Mouse (Mus musculus): ENCODE data around the gene Tut1. TPM values are rescaled to one million over a fixed set of nuclear protein-coding genes. Genes with fewer than 3 reads are reported as not detected.
"Not testable (repeated sequence)": the region's sequence is repeated elsewhere in the genome, so short reads cannot be mapped to it uniquely, and the experiment has no call there.

The Tut1 gene
- polyA plus RNA-seq, 1 experiment from 2014 or later = 16.3 TPM

- Histone ChIP-seq H3K36me3 (no peaks in the 10 kb centered on the region), H3K27ac (replicated peaks) (peak overlapping the region; percentile 93; the same call in 1 of the 2 replicates), H3K9ac (peak overlapping the region; percentile 90), H3K4me3 (no peak overlapping the region), H3K4me1 (peaks cover 86% of the 10 kb centered on the region), H3K9me3 (no peaks in the 10 kb centered on the region), H3K27me3 (replicated peaks) (no peaks in the 10 kb centered on the region), H3K4me2 (peak overlapping the region; percentile 71; the same call in 1 of the 2 replicates)
- 59% methylated on average over 2 of the region's 2 CpGs for WGBS
- no peak for ATAC-seq (ENCODE audit: extremely low read depth, insufficient number of reproducible peaks, low FRiP score, low TSS enrichment)
These were observed 39.9 kb downstream of the Tut1 start for GRCm38 (mm10) chr19:8993625-8993912.

- WGBS = 62% methylated on average over 10 of the region's 10 CpGs
- Histone ChIP-seq H3K36me3 (peaks cover 11% of the 10 kb centered on the region), H3K9ac (peak overlapping the region; percentile 38; the same call in 1 of the 2 replicates), H3K27me3 (replicated peaks) (no peaks in the 10 kb centered on the region), H3K4me2 (no peak overlapping the region), H3K27ac (replicated peaks) (no peak overlapping the region), H3K4me3 (no peak overlapping the region), H3K4me1 (peaks cover 89% of the 10 kb centered on the region), H3K9me3 (no peaks in the 10 kb centered on the region)
- no peak for ATAC-seq (ENCODE audit: extremely low read depth, insufficient number of reproducible peaks, low FRiP score, low TSS enrichment)
These were observed 41.4 kb downstream of the Tut1 start for GRCm38 (mm10) chr19:8994813-8995607.

- Histone ChIP-seq H3K4me2 (no peak overlapping the region), H3K9me3 (no peaks in the 10 kb centered on the region), H3K4me3 (no peak overlapping the region), H3K27ac (replicated peaks) (peak overlapping the region; percentile 78; the same call in 1 of the 2 replicates), H3K9ac (no peak overlapping the region), H3K4me1 (peaks cover 76% of the 10 kb centered on the region), H3K27me3 (replicated peaks) (no peaks in the 10 kb centered on the region), H3K36me3 (peaks cover 27% of the 10 kb centered on the region)
- WGBS = 91% methylated on average over 6 of the region's 6 CpGs
- ATAC-seq (ENCODE audit: extremely low read depth, insufficient number of reproducible peaks, low FRiP score, low TSS enrichment) = no peak
These were observed 43.0 kb downstream of the Tut1 start for GRCm38 (mm10) chr19:8996601-8997000.

- H3K4me1 ChIP-seq = peaks cover 67% of the 10 kb centered on the region
- no peaks in the 10 kb centered on the region for H3K9me3 ChIP-seq
- peak overlapping the region; percentile 78 for H3K27ac ChIP-seq (replicated peaks)
- 33% methylated on average over 4 of the region's 4 CpGs for WGBS
- 0 out of 2 replicates have a peak overlapping the region, but pooled peaks have one; percentile 2 for H3K4me3 ChIP-seq
- peaks cover 36% of the 10 kb centered on the region for H3K36me3 ChIP-seq
- H3K4me2 ChIP-seq = peak overlapping the region; percentile 29
- H3K27me3 ChIP-seq (replicated peaks) = no peaks in the 10 kb centered on the region
- ATAC-seq (ENCODE audit: extremely low read depth, insufficient number of reproducible peaks, low FRiP score, low TSS enrichment) = peak; percentile 64
- peak overlapping the region; percentile 33 for H3K9ac ChIP-seq
These were observed 43.9 kb downstream of the Tut1 start for GRCm38 (mm10) chr19:8997546-8997945.

- no peaks in the 10 kb centered on the region for H3K9me3 ChIP-seq
- peak overlapping the region; percentile 78; the same call in 1 of the 2 replicates for H3K27ac ChIP-seq (replicated peaks)
- 86% methylated on average over 6 of the region's 6 CpGs for WGBS
- H3K27me3 ChIP-seq (replicated peaks) = no peaks in the 10 kb centered on the region
- H3K4me1 ChIP-seq = peaks cover 57% of the 10 kb centered on the region
- ATAC-seq (ENCODE audit: extremely low read depth, insufficient number of reproducible peaks, low FRiP score, low TSS enrichment) = no peak
- peaks cover 46% of the 10 kb centered on the region for H3K36me3 ChIP-seq
- H3K4me3 ChIP-seq = no peak overlapping the region
- peak overlapping the region; percentile 33; the same call in 1 of the 2 replicates for H3K9ac ChIP-seq
- no peak overlapping the region for H3K4me2 ChIP-seq
These were observed 44.9 kb downstream of the Tut1 start for GRCm38 (mm10) chr19:8998546-8998945.

DNA sequence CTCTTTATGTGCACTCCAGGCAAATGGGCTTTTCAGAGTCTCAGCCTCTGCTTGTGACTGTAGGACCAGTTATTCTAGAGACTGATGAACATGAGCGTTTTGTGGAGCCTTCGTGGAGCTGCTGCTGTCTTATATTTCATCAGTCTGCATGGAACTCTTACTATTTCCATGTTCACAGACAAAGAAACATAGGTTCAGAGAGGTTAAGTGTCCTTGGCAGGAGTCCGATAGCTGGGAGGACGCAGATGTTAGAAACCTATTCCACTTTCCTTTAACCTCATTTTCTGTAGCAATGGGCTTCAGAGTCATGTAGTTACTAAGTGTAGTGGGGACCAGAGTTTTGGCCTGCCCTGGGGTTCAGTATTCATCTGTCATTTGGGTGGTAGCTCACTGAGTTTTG is 45.6 kb downstream of the Tut1 start:
- H3K4me2 ChIP-seq = no peak overlapping the region
- no peaks in the 10 kb centered on the region for H3K27me3 ChIP-seq (replicated peaks)
- H3K27ac ChIP-seq (replicated peaks) = no peak overlapping the region
- no peak overlapping the region for H3K9ac ChIP-seq
- peaks cover 53% of the 10 kb centered on the region for H3K36me3 ChIP-seq
- no peak overlapping the region for H3K4me3 ChIP-seq
- peaks cover 50% of the 10 kb centered on the region for H3K4me1 ChIP-seq
- no peak for ATAC-seq (ENCODE audit: extremely low read depth, insufficient number of reproducible peaks, low FRiP score, low TSS enrichment)
- WGBS = 77% methylated on average over 4 of the region's 4 CpGs
- H3K9me3 ChIP-seq = no peaks in the 10 kb centered on the region

- WGBS = 86% methylated on average over 2 of the region's 2 CpGs
- H3K27me3 ChIP-seq (replicated peaks); H3K4me3 ChIP-seq; H3K27ac ChIP-seq (replicated peaks); H3K4me1 ChIP-seq; ATAC-seq (ENCODE audit: extremely low read depth, insufficient number of reproducible peaks, low FRiP score, low TSS enrichment); H3K9me3 ChIP-seq; H3K9ac ChIP-seq; H3K4me2 ChIP-seq: not testable (repeated sequence)
- H3K36me3 ChIP-seq = peaks cover 73% of the 10 kb centered on the region
These were observed 53.3 kb downstream of the Tut1 start for GRCm38 (mm10) chr19:9006915-9007314.

Other genes starting within 250 kb of the Tut1 start
- 72.8 and 74.8 TPM in 2 replicates for gene Slc3a2, start 230.5 kb upstream of the Tut1 start, polyA plus RNA-seq (2015; fragmentation: Nextera tagmentation; extraction: Ambion mirVana)
- gene Wdr74, start 218.0 kb upstream of the Tut1 start, polyA plus RNA-seq (2015; fragmentation: Nextera tagmentation; extraction: Ambion mirVana) = 54.1 and 60.0 TPM in 2 replicates
- gene 1700092M07Rik, start 213.1 kb upstream of the Tut1 start, polyA plus RNA-seq (2015; fragmentation: Nextera tagmentation; extraction: Ambion mirVana) = 1.3 and 1.4 TPM in 2 replicates
- 81.1 and 87.5 TPM in 2 replicates for gene Stx5a, start 212.4 kb upstream of the Tut1 start, polyA plus RNA-seq (2015; fragmentation: Nextera tagmentation; extraction: Ambion mirVana)
- gene Nxf1, start 196.8 kb upstream of the Tut1 start, polyA plus RNA-seq (2015; fragmentation: Nextera tagmentation; extraction: Ambion mirVana) = 123 and 124 TPM in 2 replicates
- 154 and 167 TPM in 2 replicates for gene Tmem223, start 182.9 kb upstream of the Tut1 start, polyA plus RNA-seq (2015; fragmentation: Nextera tagmentation; extraction: Ambion mirVana)
- gene Tmem179b, start 179.4 kb upstream of the Tut1 start, polyA plus RNA-seq (2015; fragmentation: Nextera tagmentation; extraction: Ambion mirVana) = 54.5 and 60.7 TPM in 2 replicates
- gene Taf6l, start 167.4 kb upstream of the Tut1 start, polyA plus RNA-seq (2015; fragmentation: Nextera tagmentation; extraction: Ambion mirVana) = 18.2 and 19.6 TPM in 2 replicates
- gene Polr2g, start 155.3 kb upstream of the Tut1 start, polyA plus RNA-seq (2015; fragmentation: Nextera tagmentation; extraction: Ambion mirVana) = 129 and 143 TPM in 2 replicates
- 3.7 and 3.9 TPM in 2 replicates for gene Zbtb3, start 151.3 kb upstream of the Tut1 start, polyA plus RNA-seq (2015; fragmentation: Nextera tagmentation; extraction: Ambion mirVana)
- 32.9 and 38.9 TPM in 2 replicates for gene Ttc9c, start 134.5 kb upstream of the Tut1 start, polyA plus RNA-seq (2015; fragmentation: Nextera tagmentation; extraction: Ambion mirVana)
- gene Hnrnpul2, start 133.8 kb upstream of the Tut1 start, polyA plus RNA-seq (2015; fragmentation: Nextera tagmentation; extraction: Ambion mirVana) = 2.9 TPM in 2 replicates
- gene AC129217.1, start 124.1 kb upstream of the Tut1 start, polyA plus RNA-seq (2015; fragmentation: Nextera tagmentation; extraction: Ambion mirVana) = not detected in 2 replicates
- 44.6 and 45.3 TPM in 2 replicates for gene Bscl2, start 116.4 kb upstream of the Tut1 start, polyA plus RNA-seq (2015; fragmentation: Nextera tagmentation; extraction: Ambion mirVana)
- 2.2 TPM in 2 replicates for gene Gng3, start 114.7 kb upstream of the Tut1 start, polyA plus RNA-seq (2015; fragmentation: Nextera tagmentation; extraction: Ambion mirVana)
- gene Lrrn4cl, start 103.1 kb upstream of the Tut1 start, polyA plus RNA-seq (2015; fragmentation: Nextera tagmentation; extraction: Ambion mirVana) = 0.79 and 0.88 TPM in 2 replicates
- gene Ubxn1, start 82.4 kb upstream of the Tut1 start, polyA plus RNA-seq (2015; fragmentation: Nextera tagmentation; extraction: Ambion mirVana) = 112 and 139 TPM in 2 replicates
- 56.6 and 62.6 TPM in 2 replicates for gene Uqcc3, start 72.9 kb upstream of the Tut1 start, polyA plus RNA-seq (2015; fragmentation: Nextera tagmentation; extraction: Ambion mirVana)
- gene Lbhd1, start 70.1 kb upstream of the Tut1 start, polyA plus RNA-seq (2015; fragmentation: Nextera tagmentation; extraction: Ambion mirVana) = 48.2 and 49.5 TPM in 2 replicates
- not detected in 2 replicates for gene Gm49403, start 69.9 kb upstream of the Tut1 start, polyA plus RNA-seq (2015; fragmentation: Nextera tagmentation; extraction: Ambion mirVana)
- gene 1810009A15Rik, start 65.0 kb upstream of the Tut1 start, polyA plus RNA-seq (2015; fragmentation: Nextera tagmentation; extraction: Ambion mirVana) = 61.9 and 71.3 TPM in 2 replicates
- not detected in 2 replicates for gene Gm49416, start 64.9 kb upstream of the Tut1 start, polyA plus RNA-seq (2015; fragmentation: Nextera tagmentation; extraction: Ambion mirVana)
- gene Ints5, start 60.8 kb upstream of the Tut1 start, polyA plus RNA-seq (2015; fragmentation: Nextera tagmentation; extraction: Ambion mirVana) = 23.9 and 25.5 TPM in 2 replicates
- gene Ganab, start 55.8 kb upstream of the Tut1 start, polyA plus RNA-seq (2015; fragmentation: Nextera tagmentation; extraction: Ambion mirVana) = 63.5 and 63.8 TPM in 2 replicates
- 40.6 and 41.4 TPM in 2 replicates for gene B3gat3, start 33.5 kb upstream of the Tut1 start, polyA plus RNA-seq (2015; fragmentation: Nextera tagmentation; extraction: Ambion mirVana)
- 2.4 and 2.7 TPM in 2 replicates for gene Rom1, start 24.5 kb upstream of the Tut1 start, polyA plus RNA-seq (2015; fragmentation: Nextera tagmentation; extraction: Ambion mirVana)
- gene Eml3, start 24.3 kb upstream of the Tut1 start, polyA plus RNA-seq (2015; fragmentation: Nextera tagmentation; extraction: Ambion mirVana) = 14.4 and 14.9 TPM in 2 replicates
- 83.6 and 88.0 TPM in 2 replicates for gene Mta2, start 12.0 kb upstream of the Tut1 start, polyA plus RNA-seq (2015; fragmentation: Nextera tagmentation; extraction: Ambion mirVana)
- 251 and 281 TPM in 2 replicates for gene Eef1g, start 13.2 kb downstream of the Tut1 start, polyA plus RNA-seq (2015; fragmentation: Nextera tagmentation; extraction: Ambion mirVana)
- gene Ahnak, start 35.4 kb downstream of the Tut1 start, polyA plus RNA-seq (2015; fragmentation: Nextera tagmentation; extraction: Ambion mirVana) = 22.8 TPM in 2 replicates
- not detected in 2 replicates for gene Scgb1a1, start 134.1 kb downstream of the Tut1 start, polyA plus RNA-seq (2015; fragmentation: Nextera tagmentation; extraction: Ambion mirVana)
- gene Asrgl1, start 181.8 kb downstream of the Tut1 start, polyA plus RNA-seq (2015; fragmentation: Nextera tagmentation; extraction: Ambion mirVana) = 12.6 and 13.7 TPM in 2 replicates